Mouse (Mus musculus) erythroblast, embryonic 14.5 days (primary cell): ENCODE data around the gene Ralgapb.

Source experiments
- GATA1 ChIP-seq: IDR thresholded peaks from 2 replicates; pipeline ENCODE4 v1.6.1; 2012; ENCODE audit warnings: low read length, inconsistent platforms, mixed read lengths
- TAL1 ChIP-seq: IDR thresholded peaks from 3 replicates; pipeline ENCODE4 v1.6.1; 2012; ENCODE audit warnings: low read length, inconsistent platforms, mixed read lengths

GRCm38 (mm10) chr2:158409595-158410021, at the start of gene Ralgapb:
- no peak for TF ChIP-seq GATA1
- no peak for TF ChIP-seq TAL1
